Mouse (Mus musculus) thymus, postnatal 10 days (tissue): ENCODE measurements at regions not wholly inside any gene's neighbourhood (a gene's known extent, or its start where the extent isn't known, plus 50 kb on each side); places are given as distances from the start of the nearest gene placed in this dataset.

Experiments used
- DNase-seq, 2 experiments: peaks; one replicate each; pipeline ENCODE4 v3.0.0; 2021; ENCODE audit warnings: low spot score in 2 of 2

DNA sequence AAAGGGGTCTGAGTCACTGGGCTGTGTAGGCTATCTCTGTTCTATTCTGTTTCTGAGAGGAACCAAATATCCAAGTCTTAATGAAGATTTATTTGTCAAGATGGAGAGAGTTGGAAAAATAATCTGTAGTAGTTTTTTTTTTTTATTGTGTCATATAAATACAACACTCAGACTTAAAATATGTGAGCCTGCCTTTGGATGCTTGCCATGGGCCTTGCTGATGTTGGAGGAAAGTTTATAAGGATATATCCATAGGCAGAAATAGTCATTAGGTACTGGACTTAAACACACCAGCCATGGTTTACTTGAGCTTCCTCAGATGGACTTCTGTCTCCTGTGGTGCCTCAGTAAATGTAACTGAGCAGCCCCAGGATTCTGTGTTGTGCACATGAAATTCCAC, 635.8 kb upstream of the Adgrl2 start:
- no peak for DNase-seq

DNA sequence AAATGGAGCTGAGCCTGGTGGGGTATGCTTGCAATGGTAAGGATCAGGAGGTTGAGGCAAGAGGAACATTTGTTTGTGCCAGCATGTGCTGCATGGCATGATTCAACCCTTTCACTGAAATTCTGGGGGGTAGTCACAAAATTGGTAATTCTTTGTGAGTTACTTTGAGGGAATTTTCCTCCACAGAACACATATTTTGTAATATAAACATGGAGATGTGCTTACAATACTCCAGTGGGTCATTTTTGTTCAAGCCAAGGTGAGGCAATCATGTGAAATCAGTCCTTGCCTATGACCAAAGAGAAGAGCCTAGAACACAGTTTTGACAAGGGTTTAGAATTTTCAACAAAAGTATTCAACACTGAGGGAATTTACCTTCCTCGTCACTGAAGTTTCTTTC, 635.1 kb upstream of the Adgrl2 start:
- DNase-seq, result no peak

DNA sequence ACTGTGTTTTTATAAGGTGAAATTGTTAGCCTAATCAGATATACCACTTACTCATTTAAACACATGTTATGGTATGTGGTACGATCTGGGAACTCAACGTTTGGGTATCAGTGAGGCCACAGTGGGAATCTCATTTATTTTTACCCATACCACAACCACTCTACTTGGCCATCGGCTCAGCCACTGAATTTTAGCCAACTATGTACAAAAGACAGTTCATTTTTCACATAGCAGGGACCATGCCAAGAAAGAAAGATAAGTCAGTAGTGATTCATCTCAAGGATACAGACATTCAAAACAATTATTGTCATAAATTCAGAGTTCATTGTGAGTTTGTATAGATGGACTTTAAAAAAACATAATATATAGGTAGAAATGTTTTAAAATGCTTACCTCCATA, 634.7 kb upstream of the Adgrl2 start:
- DNase-seq, result no peak

DNA sequence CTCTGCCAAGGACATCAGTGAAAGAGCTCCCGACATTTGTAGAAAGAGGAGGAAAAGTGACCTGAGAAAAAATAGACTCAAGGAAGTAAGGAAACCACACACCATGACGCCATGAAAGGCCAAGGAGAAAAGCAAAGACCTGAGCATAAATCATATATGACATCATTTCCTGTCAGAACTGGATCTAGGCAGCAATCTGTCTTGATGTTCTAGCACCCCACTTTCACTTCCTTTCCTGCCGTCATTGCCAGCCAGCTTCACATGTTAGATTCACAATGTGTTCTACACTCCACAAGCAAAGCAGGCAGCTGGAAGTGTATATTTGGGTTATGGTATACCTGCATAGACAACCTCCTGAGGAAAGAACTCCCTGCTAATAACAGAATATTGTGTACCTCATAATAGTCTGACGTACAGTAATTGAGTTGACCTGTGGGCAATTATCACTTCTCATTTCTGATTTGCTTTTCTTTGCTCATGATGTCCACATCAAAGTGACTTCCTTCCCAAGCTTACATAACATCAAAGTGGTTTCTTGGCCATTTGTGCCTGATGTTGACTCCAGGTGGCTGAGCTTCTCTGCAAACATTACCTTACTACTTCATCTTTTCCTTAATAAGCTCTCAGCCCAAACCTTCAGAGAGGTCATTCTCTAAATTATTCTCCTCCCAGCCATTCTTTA, 633.6 kb upstream of the Adgrl2 start:
- no peak for DNase-seq

DNA sequence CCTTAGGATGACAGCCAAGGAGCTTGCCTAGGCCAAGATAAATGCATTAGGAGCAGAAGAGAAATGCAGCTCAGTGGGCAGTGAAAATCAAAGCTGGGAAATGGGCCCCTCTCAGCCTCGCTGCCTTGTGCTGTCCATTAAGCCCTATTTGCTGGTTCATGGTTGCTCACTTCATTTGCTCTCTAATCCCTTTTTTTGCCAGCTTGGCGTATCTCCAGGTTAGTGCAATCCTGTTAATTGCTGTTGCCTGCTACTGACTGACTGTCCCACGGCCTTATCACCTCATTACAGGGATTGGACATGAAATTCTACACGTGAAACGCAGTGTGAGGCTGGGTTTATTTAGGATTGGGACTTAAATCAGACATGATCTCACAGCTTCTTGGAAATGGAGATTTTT, 613.5 kb upstream of the Adgrl2 start:
- no peak for DNase-seq

DNA sequence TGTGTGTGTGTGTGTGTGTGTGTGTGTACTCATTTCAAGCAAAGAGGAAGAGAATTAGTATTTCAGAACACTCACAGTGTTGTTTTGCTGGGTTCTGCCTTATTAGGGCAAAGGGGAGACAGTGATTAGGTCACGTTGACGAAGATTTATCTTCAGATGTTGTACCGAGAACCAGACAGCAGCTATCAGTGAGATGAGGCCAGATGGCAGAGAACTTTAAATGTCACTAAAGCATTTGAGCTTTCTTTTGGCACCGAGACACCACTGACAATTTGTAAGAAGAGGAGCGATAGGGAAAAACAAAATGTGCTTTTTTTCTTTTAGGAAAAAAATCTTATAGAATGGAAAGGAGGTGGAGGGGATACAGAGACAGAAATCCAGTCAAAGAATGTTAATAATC, 610.9 kb upstream of the Adgrl2 start:
- DNase-seq, result no peak

DNA sequence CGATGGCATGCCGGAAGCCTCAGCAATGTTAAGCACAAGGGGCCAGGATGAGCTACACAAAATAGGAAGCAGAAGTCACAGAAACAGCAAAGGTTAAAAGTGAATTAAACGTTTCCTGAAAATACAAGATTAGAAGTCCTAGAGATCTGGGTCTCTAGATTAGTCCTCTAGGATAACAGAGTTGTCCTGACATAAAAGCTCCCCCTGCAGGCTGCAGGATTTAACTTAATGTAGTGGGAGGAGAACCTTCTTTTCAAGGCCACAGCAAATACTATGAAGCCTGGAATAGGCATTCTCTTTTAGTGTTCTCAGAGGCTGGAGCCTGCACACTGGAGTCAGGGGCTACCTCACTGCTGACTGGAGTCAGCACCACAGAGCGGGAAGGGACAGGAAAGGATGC, 604.1 kb upstream of the Adgrl2 start:
- DNase-seq, result no peak

DNA sequence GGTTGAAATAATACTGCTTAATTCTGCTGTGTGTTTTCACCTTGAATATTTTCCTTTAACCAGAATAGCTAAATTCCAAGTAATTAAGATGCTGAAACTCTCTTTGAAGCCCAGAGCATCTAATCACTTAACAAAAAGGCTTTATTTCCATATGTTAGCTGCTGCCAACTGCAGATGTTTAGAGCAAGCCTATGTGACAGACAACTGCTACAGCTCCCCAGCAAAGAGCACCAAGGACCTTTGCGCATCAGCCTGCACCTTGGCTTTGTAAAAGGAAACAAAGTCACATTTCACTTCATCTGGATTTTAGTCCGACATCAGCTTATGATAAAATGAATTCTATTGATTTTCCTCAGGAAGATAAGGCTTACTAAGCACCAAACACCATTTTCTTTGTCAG, 595.4 kb upstream of the Adgrl2 start:
- no peak for DNase-seq

DNA sequence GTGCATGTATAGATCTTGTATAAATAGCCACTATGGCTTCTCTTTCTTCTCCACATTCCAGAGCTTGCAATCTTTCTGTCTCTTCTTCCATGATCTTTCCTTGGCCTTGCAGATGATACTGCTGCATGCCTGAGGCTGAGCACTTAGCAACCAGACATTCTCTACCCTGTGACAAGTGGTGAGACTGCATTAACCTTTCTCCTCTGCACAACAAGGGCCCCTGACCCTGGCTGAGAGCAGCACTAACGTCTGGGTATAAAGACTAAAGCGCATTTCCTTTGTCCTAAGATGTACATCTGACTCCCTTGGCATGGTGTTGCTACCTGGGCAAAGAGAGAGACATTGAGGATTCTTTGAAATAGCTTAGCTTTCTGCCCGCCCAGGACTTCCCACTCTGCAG, 590.8 kb upstream of the Adgrl2 start:
- DNase-seq, result no peak

DNA sequence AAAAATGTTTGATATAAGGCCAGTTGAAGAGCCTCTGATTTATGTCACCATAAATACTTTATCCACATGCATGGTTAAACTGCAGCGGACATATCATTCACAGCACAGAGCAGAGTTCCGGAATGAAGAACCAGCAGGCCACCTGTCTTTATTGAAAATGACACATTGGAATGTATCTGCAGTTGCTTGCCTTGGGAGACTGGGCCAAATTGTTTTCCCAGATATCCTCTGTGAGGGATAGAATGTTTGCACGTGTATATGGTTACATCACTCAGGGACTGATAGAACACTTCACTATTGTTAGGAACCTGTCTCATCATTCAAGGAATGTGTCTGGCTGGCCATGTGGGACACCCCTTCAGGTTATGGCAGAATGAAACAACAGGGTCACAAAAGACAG, 585.3 kb upstream of the Adgrl2 start:
- DNase-seq, result no peak

DNA sequence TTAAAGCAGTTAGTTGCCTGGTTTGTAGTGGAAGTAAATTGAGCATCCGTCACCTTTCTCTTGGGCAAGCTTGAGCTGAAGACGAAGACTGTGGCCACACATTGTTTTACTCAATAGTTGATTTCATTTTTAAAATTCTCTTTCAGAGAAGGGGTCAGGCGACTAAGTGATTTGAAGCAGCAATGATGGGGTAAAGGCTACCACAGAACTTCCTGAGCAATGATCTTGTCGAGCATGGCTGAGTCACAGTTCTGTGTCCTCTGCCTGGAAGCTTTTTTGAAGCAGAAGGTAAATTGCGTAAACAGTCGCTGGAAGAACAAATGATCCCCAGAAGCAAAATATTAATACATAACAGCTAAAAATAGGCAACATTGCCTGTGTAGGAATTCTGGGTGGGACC, 576.5 kb upstream of the Adgrl2 start:
- DNase-seq, result no peak

DNA sequence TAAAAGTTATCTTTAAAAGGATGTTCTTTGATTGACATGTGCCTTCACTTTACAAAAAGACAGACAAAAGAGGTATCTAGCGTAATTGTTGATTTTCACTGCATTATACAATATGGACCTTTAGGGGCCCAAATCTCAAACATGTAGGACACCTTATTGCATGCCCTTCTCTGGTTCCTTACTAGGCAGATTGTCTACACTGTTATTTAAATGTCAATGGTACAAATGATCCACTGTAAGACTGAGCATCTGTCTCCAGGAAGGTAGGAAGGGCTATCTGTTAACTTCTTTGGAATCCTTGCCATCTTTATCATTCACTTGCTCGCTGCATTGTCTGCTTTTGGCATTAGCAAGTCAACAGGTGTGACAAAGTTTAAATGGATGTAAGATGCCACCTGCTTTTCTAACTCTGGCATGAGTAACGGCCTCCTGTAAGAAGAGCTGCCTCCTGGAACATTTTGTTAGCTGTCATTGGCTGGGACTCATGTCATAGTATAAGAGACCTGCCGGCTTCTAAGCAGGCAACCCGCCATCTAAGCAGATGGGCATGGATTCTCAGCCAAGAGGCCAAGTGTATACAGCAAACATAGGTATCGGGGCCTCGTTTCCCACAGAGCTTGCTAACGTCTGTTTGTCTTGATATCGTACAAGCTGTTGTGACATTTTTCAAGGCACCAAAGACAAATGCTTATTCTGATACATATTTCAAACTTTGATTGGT, 560.0 kb upstream of the Adgrl2 start:
- DNase-seq, result no peak

DNA sequence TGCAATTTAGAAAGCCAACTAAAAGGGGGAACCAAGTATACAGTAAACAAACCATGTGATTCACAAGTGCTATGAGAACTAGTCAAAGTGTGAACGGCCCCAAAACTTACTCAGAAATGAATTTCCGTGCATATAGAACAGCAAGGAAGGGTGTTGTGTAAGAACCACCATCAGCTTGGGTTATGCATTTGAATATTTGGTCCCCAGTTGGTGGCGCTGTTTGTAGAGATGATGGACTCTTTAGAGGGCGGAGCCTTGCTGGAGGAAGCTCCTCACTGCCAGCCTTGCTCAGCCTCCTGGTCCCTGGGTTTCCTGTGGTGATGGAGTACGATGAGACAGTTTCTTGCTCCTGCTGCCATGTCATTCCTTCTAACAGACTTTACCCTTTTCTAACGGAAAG, 556.7 kb upstream of the Adgrl2 start:
- DNase-seq, result peak in 1 of 2 experiments; percentile 17

DNA sequence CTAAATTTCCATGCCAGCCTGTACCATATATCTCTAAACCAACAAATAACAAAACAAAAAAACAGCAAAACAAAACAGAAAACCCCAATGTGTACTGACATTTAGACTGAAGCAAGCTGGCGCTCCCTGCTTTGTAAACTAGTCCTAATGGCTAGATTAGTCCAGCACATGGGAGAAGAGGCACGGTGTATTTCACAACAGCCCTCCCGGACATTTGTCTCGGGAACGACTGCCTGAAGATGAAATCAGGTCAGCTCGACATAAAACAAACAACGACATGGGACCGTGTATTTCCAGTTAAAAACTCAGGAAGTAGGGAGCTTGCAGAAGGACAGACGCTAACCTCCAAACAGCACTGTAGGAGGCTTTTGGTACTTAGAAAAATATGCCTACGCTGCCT, 555.9 kb upstream of the Adgrl2 start:
- DNase-seq, result no peak

DNA sequence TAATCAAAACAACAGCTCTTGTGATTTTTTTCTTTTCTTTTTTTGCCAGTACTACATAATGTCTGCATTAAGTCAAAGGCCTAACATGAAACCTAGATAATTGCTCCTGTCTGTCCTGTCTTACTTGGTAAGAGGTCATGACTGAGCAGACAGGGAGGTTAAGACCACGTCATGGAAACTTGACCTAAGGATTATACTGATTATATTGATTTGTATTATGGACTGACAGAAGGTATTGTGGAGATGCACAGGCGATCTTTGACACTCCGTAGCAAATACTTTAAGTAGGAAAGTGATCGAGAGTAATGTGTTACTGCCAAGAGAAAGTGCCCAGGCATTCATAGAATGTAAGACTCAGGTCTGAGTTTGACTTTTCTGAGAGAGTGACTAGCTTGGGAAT, 543.8 kb upstream of the Adgrl2 start:
- DNase-seq, result no peak

DNA sequence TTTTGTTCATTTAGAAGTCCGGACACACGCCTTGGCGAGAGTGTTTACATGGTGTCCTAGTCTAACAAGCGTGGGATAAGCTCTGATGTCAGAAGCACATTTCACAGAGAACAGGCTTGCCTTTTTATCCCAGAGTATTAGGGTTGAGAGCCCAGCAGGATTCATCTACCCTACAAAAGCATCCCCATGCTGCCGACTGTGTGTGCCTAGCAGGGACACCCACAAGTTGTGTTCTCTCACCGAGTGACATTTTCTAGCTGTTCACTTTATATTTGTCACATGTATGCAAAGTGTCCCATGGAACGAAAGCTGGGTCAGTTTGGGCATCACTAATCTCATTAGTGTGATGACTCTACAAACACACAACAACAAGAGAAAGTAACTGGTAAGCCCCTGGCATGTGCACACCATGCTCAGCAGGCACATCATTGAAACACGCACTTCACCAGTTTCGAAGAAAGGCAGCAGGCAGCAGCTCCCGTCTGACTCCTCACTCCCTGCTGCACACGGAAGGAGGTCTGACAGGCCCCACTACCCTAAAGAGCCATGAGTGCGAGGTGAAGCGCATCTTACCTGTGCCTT, 539.8 kb upstream of the Adgrl2 start:
- DNase-seq, result no peak

DNA sequence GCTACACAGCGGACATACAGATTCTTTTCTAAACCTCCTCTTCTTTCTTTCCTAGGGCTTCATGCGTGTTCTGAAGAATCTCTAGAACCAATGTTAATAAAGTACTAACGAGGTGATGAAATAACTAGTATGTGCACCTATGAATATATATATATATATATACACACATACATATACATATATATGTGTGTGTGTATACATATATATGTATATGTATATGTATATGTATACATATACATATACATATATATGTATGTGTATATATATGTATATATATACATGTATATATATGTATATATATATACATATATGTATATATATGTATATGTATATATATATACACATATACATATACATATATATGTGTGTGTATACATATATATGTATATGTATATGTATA, 536.2 kb upstream of the Adgrl2 start:
- no peak for DNase-seq

DNA sequence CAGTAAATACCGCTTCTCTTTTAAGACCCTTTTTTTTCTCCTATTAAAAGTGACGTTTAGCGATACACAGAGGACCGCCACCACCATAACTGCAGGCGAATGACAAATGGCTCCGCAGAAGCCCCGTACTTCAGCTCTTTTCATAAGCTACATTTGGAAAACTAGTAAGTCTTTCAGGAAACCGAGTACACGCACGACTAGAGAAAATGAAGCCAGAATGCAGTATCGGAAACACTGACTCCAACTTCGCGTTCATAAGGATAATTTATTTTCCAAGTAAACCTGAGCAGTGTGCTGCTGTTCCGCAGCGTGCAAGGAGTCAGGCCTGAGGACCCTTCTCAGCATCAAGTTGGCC, 529.2 kb upstream of the Adgrl2 start:
- no peak for DNase-seq

DNA sequence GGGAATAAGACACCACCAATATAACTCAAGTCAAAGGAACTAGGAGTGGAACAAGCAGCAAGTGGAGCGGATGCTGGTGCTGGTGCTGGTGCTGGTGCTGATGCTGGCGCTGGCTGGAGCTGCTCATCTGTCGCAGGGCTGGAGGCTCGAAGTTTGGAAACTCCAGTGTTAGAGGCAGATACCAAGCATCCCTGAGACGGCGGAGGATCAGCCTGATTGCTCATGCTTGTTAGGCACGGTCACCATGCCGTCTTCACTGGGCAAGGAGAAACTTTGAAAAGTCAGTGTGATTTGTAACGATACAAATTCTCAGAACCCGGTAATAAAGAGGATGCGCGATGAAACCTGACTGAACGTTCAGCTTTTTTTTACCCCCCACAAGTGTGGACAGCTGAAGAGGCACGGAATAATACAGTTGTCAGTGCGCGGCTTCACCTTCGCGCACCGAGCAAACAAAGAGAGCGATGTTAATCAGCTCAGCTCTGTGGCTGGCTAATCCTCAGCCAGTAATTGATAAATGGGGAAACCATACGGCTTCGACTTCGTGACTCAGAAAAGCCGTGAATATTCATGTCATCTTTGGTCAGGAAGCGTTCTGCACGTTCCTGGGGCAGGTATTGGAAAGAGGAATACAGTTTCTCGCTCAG, 528.7 kb upstream of the Adgrl2 start:
- DNase-seq, result no peak

DNA sequence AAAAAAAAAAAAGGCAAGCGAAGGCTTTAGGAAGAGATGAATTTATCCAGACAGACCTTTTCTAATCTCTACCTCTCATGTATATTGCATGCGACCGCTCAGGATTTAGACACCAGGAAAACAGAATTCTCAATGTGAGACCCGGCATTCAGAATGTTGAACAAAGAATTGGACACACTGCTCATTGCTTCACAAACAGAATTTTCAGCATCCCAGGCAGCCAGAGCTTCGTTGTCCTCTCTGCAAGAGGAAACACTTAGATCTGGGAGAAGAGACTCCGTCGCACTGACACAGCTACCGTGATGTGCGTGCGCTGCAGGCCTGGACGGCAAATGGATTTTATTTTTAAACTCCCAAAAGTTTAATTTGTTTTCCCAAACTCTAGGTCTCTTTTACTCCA, 527.2 kb upstream of the Adgrl2 start:
- DNase-seq, result no peak

DNA sequence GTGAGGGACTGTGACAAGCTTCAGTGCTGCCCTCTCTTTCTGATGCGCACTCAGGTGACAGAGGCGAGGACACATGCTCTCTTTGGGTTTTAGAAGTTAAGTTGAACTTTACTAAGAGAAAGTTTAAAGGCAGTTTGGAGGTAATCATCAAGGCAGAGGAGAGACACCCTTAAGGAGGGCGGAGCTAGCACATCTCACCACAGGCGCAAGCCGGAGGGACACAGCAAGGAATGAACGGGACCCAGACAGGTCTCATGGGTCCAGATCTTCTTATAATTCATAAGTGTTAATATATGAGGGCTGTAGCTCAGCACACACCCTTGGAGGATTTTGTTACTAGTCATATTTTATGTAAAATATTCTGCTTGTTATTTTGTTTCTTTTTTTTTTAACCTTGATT, 518.8 kb upstream of the Adgrl2 start:
- no peak for DNase-seq

DNA sequence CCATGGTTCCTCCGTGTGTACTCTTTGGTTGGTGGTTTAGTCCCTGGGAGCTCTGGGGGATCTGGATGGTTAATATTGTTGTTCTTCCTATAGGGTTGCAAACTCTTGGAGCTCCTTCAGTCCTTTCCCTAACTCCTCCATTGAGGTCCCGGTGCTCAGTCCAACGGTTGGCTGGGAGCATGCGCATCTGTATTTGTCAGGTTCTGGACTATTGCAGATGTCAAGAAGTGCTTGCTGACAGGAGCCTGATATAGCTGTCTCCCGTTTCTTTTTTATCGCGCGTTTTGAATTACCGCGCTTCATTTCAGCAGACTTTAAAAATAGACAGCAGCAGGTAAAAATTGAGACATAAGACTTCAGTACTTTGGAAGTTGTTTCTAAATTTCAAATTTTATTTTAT, 518.3 kb upstream of the Adgrl2 start:
- DNase-seq, result no peak

DNA sequence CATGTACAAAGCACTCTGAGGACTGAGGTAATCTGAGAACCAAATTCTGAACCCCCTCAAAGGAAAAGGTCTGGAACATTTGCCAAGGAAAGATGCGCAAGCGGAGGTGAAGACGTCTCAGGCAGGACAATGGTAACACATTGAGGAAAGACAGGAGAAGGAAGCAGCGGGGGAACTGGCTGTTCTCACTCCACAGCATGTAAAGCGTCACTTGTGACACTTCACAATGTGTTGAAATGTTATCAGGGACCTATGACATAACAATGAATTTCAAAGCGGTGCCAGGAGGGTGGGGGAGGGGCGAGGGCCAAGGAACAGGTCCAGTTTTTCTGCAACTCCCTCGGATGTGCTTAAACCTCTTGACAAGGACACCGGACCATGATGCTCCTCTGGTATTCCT, 515.3 kb upstream of the Adgrl2 start:
- no peak for DNase-seq
